Mouse (Mus musculus): Measurements from ENCODE around the gene Gss.

DNA sequence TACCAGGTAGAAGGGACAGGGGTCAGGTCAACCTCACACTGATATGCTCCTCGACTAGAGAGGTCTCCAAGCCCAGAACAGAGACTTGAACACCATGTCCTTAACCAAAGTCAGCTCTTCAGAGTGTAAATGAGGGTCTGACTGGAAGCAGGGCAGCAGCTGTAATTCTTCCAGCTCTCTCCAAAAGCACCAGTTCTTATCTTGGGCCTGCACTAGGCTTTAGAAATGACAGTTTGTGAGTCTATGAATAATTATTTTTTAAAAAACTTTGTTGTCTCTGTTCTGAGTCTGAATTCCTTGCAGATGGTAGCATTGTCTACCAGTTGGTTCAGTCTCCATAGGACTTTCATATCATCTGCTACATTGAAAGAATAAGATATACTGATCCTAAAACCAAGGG, 30.4 kb downstream of the Gss start:
- TF ChIP-seq CTCF (IDR thresholded peaks at IDR 0.05; ENCODE audit: extremely low read depth, insufficient read length, insufficient replicate concordance, low read depth, low read length) (no peak), POLR2A (IDR thresholded peaks at IDR 0.05; ENCODE audit: low read depth, low read length) (no peak)

Measured in small intestine, adult 2 months (tissue).